Mouse (Mus musculus) Patski (cell line): ENCODE results near the gene Cept1. TPM values are rescaled to one million over a fixed set of nuclear protein-coding genes. Genes with fewer than 3 reads are reported as not detected.

Experiments used
- ATAC-seq: fragments of 100-300 bp; one replicate; pipeline ENCODE4 v1.8.0; 2021
- CTCF ChIA-PET: fragments of 350-600 bp; sonication (Branson Sonifier 250); formaldehyde crosslinking; loops from one replicate; lab custom pipeline; 2022; ENCODE audit warnings: inconsistent platforms; lab: Charles Lee
- POLR2A ChIA-PET: fragments of 350-600 bp; sonication (Branson Sonifier 250); formaldehyde crosslinking; loops from one replicate; lab custom pipeline; 2022; ENCODE audit warnings: antibody characterized with exemption, inconsistent platforms; lab: Charles Lee
- DNase-seq: peaks from one replicate; pipeline ENCODE4 v3.0.0-alpha.2; 2011; ENCODE audit warnings: low read depth, low spot score
- H3K27me3 ChIP-seq: fragments of 371-371 bp; one replicate; pipeline ENCODE4 v1.5.1; 2021
- CTCF ChIP-seq: fragments of 100-300 bp; IDR thresholded peaks from one replicate; pipeline ENCODE4 v1.5.1; 2021
- in situ Hi-C: fragments of 300-500 bp; cut with MboI; formaldehyde crosslinking; loops from 3 replicates; pipeline ENCODE4 v1.11.1; 2018; ENCODE audit warnings: low pct_unique_long_range_greater_than_20kb, mixed read lengths
- polyA plus RNA-seq: library from polyadenylated mRNA; unstranded; gene quantifications from one replicate; pipeline ENCODE4 v1.2.3, GENCODE M21; 2021

Cept1 gene
- polyA plus RNA-seq, 1 experiment from 2014 or later, result 59.0 TPM

GRCm38 (mm10) chr3:106483796-106484405, 63.7 kb downstream of the Cept1 start:
- CTCF ChIA-PET, result interaction anchor here (1.1 kb wide), 1 partner anchor 22 kb away, joined by 4 read pairs; no protein-coding TSS in a partner anchor
- POLR2A ChIA-PET, result no interaction called here
- in situ Hi-C loops, result no loop called here

GRCm38 (mm10) chr3:106483297-106483696, 64.3 kb downstream of the Cept1 start:
- POLR2A ChIA-PET, result no interaction called here
- CTCF ChIA-PET, result interaction anchor here (1.1 kb wide), 1 partner anchor 21 kb away, joined by 4 read pairs; no protein-coding TSS in a partner anchor
- DNase-seq, result no peak
- H3K27me3 ChIP-seq, result peaks cover 23% of the 10 kb centered on the region
- TF ChIP-seq CTCF, result no peak
- in situ Hi-C loops, result no loop called here
- ATAC-seq, result no peak

More at GRCm38 (mm10) chr3:106483796-106484405, 63.7 kb downstream of the Cept1 start:
- DNase-seq (no peak), ATAC-seq (no peak)
- TF ChIP-seq CTCF, result no peak
- peaks cover 23% of the 10 kb centered on the region for H3K27me3 ChIP-seq

- POLR2A ChIA-PET, result no interaction called here
- peak; percentile 76 for ATAC-seq
- CTCF ChIA-PET, result interaction anchor here (1.1 kb wide), 1 partner anchor 20 kb away, joined by 4 read pairs; no protein-coding TSS in a partner anchor
- H3K27me3 ChIP-seq, result peaks cover 23% of the 10 kb centered on the region
- peak; percentile 51 for TF ChIP-seq CTCF
- no peak for DNase-seq
- in situ Hi-C loops, result no loop called here
These were observed 65.1 kb downstream of the Cept1 start, which contains the start of gene Dennd2d for GRCm38 (mm10) chr3:106482281-106483081. Dennd2d (plus strand) TSS chr3:106482405.

GRCm38 (mm10) chr3:106476863-106477262, 70.7 kb downstream of the Cept1 start:
- CTCF ChIA-PET, result no interaction called here
- POLR2A ChIA-PET, result no interaction called here
- no peak for TF ChIP-seq CTCF
- H3K27me3 ChIP-seq, result peaks cover 25% of the 10 kb centered on the region
- ATAC-seq (no peak), DNase-seq (no peak)
- in situ Hi-C loops, result no loop called here

- ChIA-PET CTCF (no interaction called here), POLR2A (no interaction called here)
- DNase-seq (no peak), ATAC-seq (no peak)
- in situ Hi-C loops, result no loop called here
- peaks cover 20% of the 10 kb centered on the region for H3K27me3 ChIP-seq
- no peak for TF ChIP-seq CTCF
These were observed 73.4 kb downstream of the Cept1 start for GRCm38 (mm10) chr3:106474210-106474609.

- no peak for ATAC-seq
- in situ Hi-C loops, result no loop called here
- no peak for TF ChIP-seq CTCF
- H3K27me3 ChIP-seq, result peaks cover 20% of the 10 kb centered on the region
- ChIA-PET CTCF (interaction anchor here (1.0 kb wide), 1 partner anchor 22 kb away, joined by 3 read pairs; no protein-coding TSS in a partner anchor), POLR2A (no interaction called here)
- no peak for DNase-seq
These were observed 82.9 kb downstream of the Cept1 start for GRCm38 (mm10) chr3:106464750-106465149.

GRCm38 (mm10) chr3:106462493-106462892, 85.1 kb downstream of the Cept1 start:
- CTCF ChIA-PET, result interaction anchor here (0.8 to 1.3 kb wide), 4 partner anchors 10 to 472 kb away, joined by 3 to 4 read pairs (median 4); no protein-coding TSS in a partner anchor

GRCm38 (mm10) chr3:106462059-106462470, 85.5 kb downstream of the Cept1 start:
- peaks cover 24% of the 10 kb centered on the region for H3K27me3 ChIP-seq
- ChIA-PET CTCF (interaction anchor here (0.8 to 1.3 kb wide), 4 partner anchors 11 to 472 kb away, joined by 3 to 4 read pairs (median 4); no protein-coding TSS in a partner anchor), POLR2A (no interaction called here)
- DNase-seq (no peak), ATAC-seq (no peak)
- TF ChIP-seq CTCF, result no peak
- in situ Hi-C loops, result no loop called here

More at GRCm38 (mm10) chr3:106462493-106462892, 85.1 kb downstream of the Cept1 start:
- ATAC-seq (no peak), DNase-seq (no peak)
- TF ChIP-seq CTCF, result no peak
- peaks cover 22% of the 10 kb centered on the region for H3K27me3 ChIP-seq
- in situ Hi-C loops, result no loop called here
- POLR2A ChIA-PET, result no interaction called here

- ATAC-seq (no peak), DNase-seq (no peak)
- in situ Hi-C loops, result no loop called here
- H3K27me3 ChIP-seq, result peaks cover 15% of the 10 kb centered on the region
- POLR2A ChIA-PET, result interaction anchor here (0.5 kb wide), 1 partner anchor 56 kb away, joined by 3 read pairs; no protein-coding TSS in a partner anchor
- TF ChIP-seq CTCF, result no peak
- CTCF ChIA-PET, result interaction anchor here (1.3 kb wide), 1 partner anchor 13 kb away, joined by 3 read pairs; no protein-coding TSS in a partner anchor
These were observed 90.2 kb downstream of the Cept1 start for GRCm38 (mm10) chr3:106457298-106457869.

- in situ Hi-C loops, result no loop called here
- no peak for TF ChIP-seq CTCF
- ATAC-seq (no peak), DNase-seq (no peak)
- peaks cover 12% of the 10 kb centered on the region for H3K27me3 ChIP-seq
- ChIA-PET CTCF (interaction anchor here (1.4 to 1.6 kb wide), 2 partner anchors 44 to 461 kb away, joined by 3 read pairs; no protein-coding TSS in a partner anchor), POLR2A (interaction anchor here (0.7 kb wide), 1 partner anchor 723 kb away, joined by 4 read pairs; no protein-coding TSS in a partner anchor)
These were observed 95.0 kb downstream of the Cept1 start for GRCm38 (mm10) chr3:106452616-106453015.

Other genes with a start within 250 kb of the Cept1 start
- gene Chil6, start 141.6 kb downstream of the Cept1 start, polyA plus RNA-seq, result not detected
- 0.56 TPM for gene Dennd2d, start 65.4 kb downstream of the Cept1 start, polyA plus RNA-seq
- gene Dram2, start within 50 bp of the Cept1 start, polyA plus RNA-seq, result 128 TPM
- gene Lrif1, start 137.2 kb upstream of the Cept1 start, polyA plus RNA-seq, result 29.3 TPM
- not detected for gene Cd53, start 242.3 kb upstream of the Cept1 start, polyA plus RNA-seq